Mouse (Mus musculus) cerebellum, adult 2 months (tissue): ENCODE measurements around the gene Abcb7.

Source experiments
- CTCF ChIP-seq: fragments of 200-500 bp; IDR thresholded peaks from 2 replicates; pipeline ENCODE4 v1.5.1; 2011; ENCODE audit warnings: low read depth, mild to moderate bottlenecking, control low read depth, low read length, moderate library complexity, borderline replicate concordance; ENCODE audit not compliant: insufficient read depth
- POLR2A ChIP-seq: fragments of 200-500 bp; IDR thresholded peaks from 2 replicates; pipeline ENCODE4 v1.6.1; 2011; ENCODE audit warnings: low read length, control low read depth, borderline replicate concordance; ENCODE audit not compliant: insufficient read depth

DNA sequence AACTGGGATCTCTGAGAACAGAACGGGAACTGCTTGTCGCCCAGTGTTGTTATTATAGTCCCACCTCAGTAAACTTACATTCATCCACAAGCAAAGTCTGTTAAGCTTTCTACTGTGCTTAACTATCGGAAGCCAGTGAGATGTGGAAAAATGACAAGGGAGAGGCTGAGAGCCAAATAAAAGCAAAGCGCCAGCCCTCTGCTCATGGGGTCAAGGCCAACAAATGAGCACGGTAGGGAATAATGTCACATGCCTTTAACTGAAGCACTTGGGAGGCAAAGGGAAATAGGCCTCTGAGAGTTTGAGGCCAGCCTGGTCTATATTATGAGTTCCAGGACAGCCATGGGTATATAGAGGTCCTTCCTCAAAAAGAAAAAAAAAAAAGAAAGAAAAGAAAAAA is 11.2 kb downstream of the Abcb7 start:
- TF ChIP-seq CTCF (no peak), POLR2A (no peak)
